Mouse (Mus musculus) megakaryocyte, embryonic 14.5 days (primary cell): ENCODE data around the gene Olfr1417. TPM values are rescaled to one million over a fixed set of nuclear protein-coding genes. Genes with fewer than 3 reads are reported as not detected.

Source experiments
- H3K27me3 ChIP-seq: replicated peaks from 2 replicates; pipeline ENCODE3; 2012; ENCODE audit warnings: inconsistent platforms
- H3K36me3 ChIP-seq: replicated peaks from 2 replicates; pipeline ENCODE3; 2012; ENCODE audit warnings: low read length, inconsistent platforms, mixed read lengths
- H3K4me1 ChIP-seq: 2 replicates; pipeline ENCODE4 v1.6.1; 2012; ENCODE audit warnings: inconsistent platforms
- H3K4me3 ChIP-seq: replicated peaks from 2 replicates; pipeline ENCODE3; 2012; ENCODE audit warnings: moderate library complexity, mild to moderate bottlenecking, inconsistent platforms
- H3K9me3 ChIP-seq: 2 replicates; pipeline ENCODE4 v1.6.1; 2012; ENCODE audit warnings: inconsistent platforms
- FLI1 ChIP-seq: IDR thresholded peaks from 2 replicates; pipeline ENCODE4 v1.6.1; 2012; ENCODE audit warnings: low read length, inconsistent platforms, mixed read lengths
- GATA1 ChIP-seq: IDR thresholded peaks from 3 replicates; pipeline ENCODE4 v1.6.1; 2012; ENCODE audit warnings: mixed read lengths, low read length, inconsistent platforms, borderline replicate concordance
- polyA plus RNA-seq: library from polyadenylated mRNA; stranded (reverse); fragments of >175 nt; gene quantifications from 2 replicates; pipeline ENCODE4 v1.2.3, GENCODE M21; 2012; ENCODE audit warnings: low replicate concordance; ENCODE audit not compliant: insufficient read depth

Gene Olfr1417
- polyA plus RNA-seq, 1 experiment = not detected

- no peaks in the 10 kb centered on the region for H3K9me3 ChIP-seq
- H3K27me3 ChIP-seq = peaks cover 57% of the 10 kb centered on the region
- TF ChIP-seq GATA1 (no peak), FLI1 (no peak)
- no peaks in the 10 kb centered on the region for H3K36me3 ChIP-seq
- H3K4me1 ChIP-seq = peaks cover 20% of the 10 kb centered on the region
- H3K4me3 ChIP-seq = no peak overlapping the region
Measured at GRCm38 (mm10) chr19:11813136-11813535, 25.9 kb downstream of the Olfr1417 start.

- H3K4me3 ChIP-seq = no peak overlapping the region
- peaks cover 44% of the 10 kb centered on the region for H3K27me3 ChIP-seq
- TF ChIP-seq FLI1 = no peak
- no peak for TF ChIP-seq GATA1
- H3K36me3 ChIP-seq = no peaks in the 10 kb centered on the region
- H3K9me3 ChIP-seq = no peaks in the 10 kb centered on the region
- H3K4me1 ChIP-seq = peaks cover 22% of the 10 kb centered on the region
Measured at GRCm38 (mm10) chr19:11811688-11812365, 27.2 kb downstream of the Olfr1417 start.

- Histone ChIP-seq H3K4me1 (peaks cover 24% of the 10 kb centered on the region), H3K4me3 (no peak overlapping the region), H3K27me3 (peaks cover 36% of the 10 kb centered on the region), H3K9me3 (no peaks in the 10 kb centered on the region), H3K36me3 (no peaks in the 10 kb centered on the region)
- TF ChIP-seq FLI1 = no peak
- no peak for TF ChIP-seq GATA1
Measured at GRCm38 (mm10) chr19:11810856-11811255, 28.2 kb downstream of the Olfr1417 start.

GRCm38 (mm10) chr19:11810003-11810758 is 28.8 kb downstream of the Olfr1417 start:
- peaks cover 23% of the 10 kb centered on the region for H3K4me1 ChIP-seq
- peaks cover 32% of the 10 kb centered on the region for H3K27me3 ChIP-seq
- H3K4me3 ChIP-seq = no peak overlapping the region
- TF ChIP-seq FLI1 = no peak
- TF ChIP-seq GATA1 = no peak
- no peaks in the 10 kb centered on the region for H3K36me3 ChIP-seq
- H3K9me3 ChIP-seq = no peaks in the 10 kb centered on the region

GRCm38 (mm10) chr19:11808452-11808851 is 30.6 kb downstream of the Olfr1417 start:
- H3K4me1 ChIP-seq = peaks cover 17% of the 10 kb centered on the region
- H3K9me3 ChIP-seq = no peaks in the 10 kb centered on the region
- no peak for TF ChIP-seq GATA1
- no peak for TF ChIP-seq FLI1
- H3K36me3 ChIP-seq = no peaks in the 10 kb centered on the region
- no peak overlapping the region for H3K4me3 ChIP-seq
- peaks cover 19% of the 10 kb centered on the region for H3K27me3 ChIP-seq

GRCm38 (mm10) chr19:11807822-11808221 is 31.2 kb downstream of the Olfr1417 start:
- TF ChIP-seq FLI1 (no peak), GATA1 (no peak)
- Histone ChIP-seq H3K27me3 (peaks cover 15% of the 10 kb centered on the region), H3K4me1 (peaks cover 14% of the 10 kb centered on the region), H3K36me3 (no peaks in the 10 kb centered on the region), H3K4me3 (no peak overlapping the region), H3K9me3 (no peaks in the 10 kb centered on the region)

GRCm38 (mm10) chr19:11807251-11807650 is 31.8 kb downstream of the Olfr1417 start:
- H3K36me3 ChIP-seq = no peaks in the 10 kb centered on the region
- peaks cover 14% of the 10 kb centered on the region for H3K27me3 ChIP-seq
- H3K4me3 ChIP-seq = no peak overlapping the region
- no peak for TF ChIP-seq FLI1
- no peak for TF ChIP-seq GATA1
- peaks cover 13% of the 10 kb centered on the region for H3K4me1 ChIP-seq
- H3K9me3 ChIP-seq = no peaks in the 10 kb centered on the region

- Histone ChIP-seq H3K9me3 (no peaks in the 10 kb centered on the region), H3K36me3 (no peaks in the 10 kb centered on the region), H3K4me1 (peaks cover 10% of the 10 kb centered on the region), H3K27me3 (peaks cover 3% of the 10 kb centered on the region), H3K4me3 (no peak overlapping the region)
- no peak for TF ChIP-seq GATA1
- no peak for TF ChIP-seq FLI1
Measured at GRCm38 (mm10) chr19:11804423-11804822, 34.6 kb downstream of the Olfr1417 start.

GRCm38 (mm10) chr19:11800531-11801315 is 38.3 kb downstream of the Olfr1417 start:
- peaks cover 3% of the 10 kb centered on the region for H3K27me3 ChIP-seq
- H3K36me3 ChIP-seq = no peaks in the 10 kb centered on the region
- H3K4me1 ChIP-seq = no peaks in the 10 kb centered on the region
- H3K4me3 ChIP-seq = no peak overlapping the region
- no peaks in the 10 kb centered on the region for H3K9me3 ChIP-seq
- TF ChIP-seq FLI1 = no peak
- TF ChIP-seq GATA1 = no peak
